Mouse (Mus musculus): Measurements from ENCODE around the gene Ralgapb.

DNA sequence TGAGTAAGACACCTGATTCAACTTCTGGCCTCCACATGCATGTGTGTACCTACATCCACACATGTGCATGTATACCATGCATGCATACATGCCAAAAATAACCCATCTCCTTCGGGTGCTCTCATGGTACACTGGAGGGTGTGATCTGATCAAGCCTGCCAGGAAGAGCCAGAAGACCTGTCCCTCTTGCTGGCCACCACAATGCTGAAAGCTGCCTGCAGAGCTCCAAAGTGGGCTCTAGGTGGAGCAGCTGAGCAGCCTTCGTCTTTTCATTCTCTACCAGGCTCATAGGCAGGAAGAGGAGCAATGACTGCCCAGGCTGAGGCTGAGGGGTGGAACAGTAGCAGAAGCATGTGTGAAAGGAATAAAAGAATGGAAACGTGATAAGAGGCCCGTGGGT, 124.4 kb downstream of the Ralgapb start:
- peak; percentile 55 for TF ChIP-seq CTCF (IDR thresholded peaks at IDR 0.05; ENCODE audit: low read depth, low read length)
- no peak for TF ChIP-seq POLR2A (IDR thresholded peaks at IDR 0.05; ENCODE audit: borderline replicate concordance, low read depth, low read length)

Data from bone marrow macrophage, adult 2 months (primary cell).